Mouse (Mus musculus) heart, adult 18-20 months (tissue): Measurements from ENCODE around the gene Tex35. TPM values are rescaled to one million over a fixed set of nuclear protein-coding genes. Genes with fewer than 3 reads are reported as not detected.

Experiments used
- DNase-seq, 2 experiments: peaks; one replicate each; pipeline ENCODE4 v3.0.0; 2021 to 2022; ENCODE audit warnings: mixed read lengths in 1 of 2
- long read RNA-seq, 2 experiments: library from polyadenylated mRNA; stranded (forward); transcript quantifications; one replicate each; pipeline ENCODE4 v2.0.0; 2021
- total RNA-seq, 2 experiments: library from RNA; stranded (reverse); gene quantifications; 2 replicates each; pipeline ENCODE4 v1.2.3; 2021

Tex35 gene
- not detected for total RNA-seq
- long read RNA-seq, experiment 1: 0 reads
- long read RNA-seq, experiment 2: 0 reads

DNA sequence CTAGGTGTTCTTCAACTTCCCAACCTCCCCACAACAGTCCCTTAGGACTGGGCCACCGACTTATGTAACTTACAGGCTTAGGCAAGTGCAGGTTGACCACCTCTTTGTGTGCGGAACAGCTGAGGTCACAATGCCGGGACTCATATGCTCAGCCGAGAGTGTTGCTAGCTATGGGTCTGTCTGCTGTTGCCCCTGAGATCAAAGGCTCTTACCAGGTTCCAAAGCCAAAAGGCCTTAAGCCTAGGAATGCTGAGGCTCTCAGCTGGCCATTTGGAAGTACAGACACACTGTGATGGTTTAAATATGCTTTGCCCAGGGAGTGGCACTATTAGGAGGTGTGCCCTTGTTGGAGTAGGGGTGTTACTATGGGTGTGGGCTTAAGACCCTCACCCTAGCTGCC lies at the start of gene Tex35:
TSS of gene Tex35 (minus strand) at position 101 of the 400 bp plus-strand sequence.
- no peak for DNase-seq

DNA sequence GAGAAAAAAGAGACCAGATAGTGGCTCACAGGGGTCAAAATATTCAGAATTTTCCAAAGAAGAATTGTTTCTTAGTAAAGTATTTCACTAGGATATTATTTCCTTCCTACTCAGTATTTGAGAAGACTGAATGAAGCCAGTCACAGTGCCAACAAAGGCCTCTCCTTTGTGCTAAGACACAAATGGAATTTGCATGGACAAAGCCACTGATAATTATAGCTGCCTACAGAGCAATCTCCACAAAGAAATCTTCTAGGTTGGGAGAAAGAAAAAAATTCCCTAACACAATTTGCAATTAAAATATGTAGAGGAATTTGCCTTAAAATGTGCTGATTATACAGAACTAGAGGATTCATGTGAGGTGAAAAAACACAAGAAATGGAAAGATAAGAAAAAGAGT lies 45.3 kb upstream of the Tex35 start:
- no peak for DNase-seq

- DNase-seq: no peak
Observed at GRCm38 (mm10) chr1:157150107-157150506, 41.6 kb upstream of the Tex35 start.

DNA sequence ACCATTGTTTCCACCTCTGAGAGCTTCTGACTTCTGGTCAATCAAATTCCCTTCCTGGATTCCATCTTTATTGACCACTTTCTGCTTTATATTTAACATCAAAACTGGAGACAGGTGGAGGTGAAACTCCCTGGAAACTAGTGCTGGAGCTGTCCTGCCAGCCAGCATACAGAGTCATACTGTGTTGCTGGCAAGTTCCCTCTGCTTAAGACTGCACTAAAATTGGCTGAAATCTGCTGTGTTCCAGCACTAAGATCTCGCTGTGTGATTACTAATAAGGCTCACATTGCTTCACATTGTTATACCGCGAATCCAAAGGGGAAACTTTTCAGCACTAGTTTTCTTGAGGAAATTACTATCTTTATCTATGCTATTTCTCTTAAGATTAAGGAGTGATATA lies 36.1 kb upstream of the Tex35 start:
- no peak for DNase-seq

- no peak for DNase-seq
Observed at GRCm38 (mm10) chr1:157143326-157143932, 34.9 kb upstream of the Tex35 start.

DNA sequence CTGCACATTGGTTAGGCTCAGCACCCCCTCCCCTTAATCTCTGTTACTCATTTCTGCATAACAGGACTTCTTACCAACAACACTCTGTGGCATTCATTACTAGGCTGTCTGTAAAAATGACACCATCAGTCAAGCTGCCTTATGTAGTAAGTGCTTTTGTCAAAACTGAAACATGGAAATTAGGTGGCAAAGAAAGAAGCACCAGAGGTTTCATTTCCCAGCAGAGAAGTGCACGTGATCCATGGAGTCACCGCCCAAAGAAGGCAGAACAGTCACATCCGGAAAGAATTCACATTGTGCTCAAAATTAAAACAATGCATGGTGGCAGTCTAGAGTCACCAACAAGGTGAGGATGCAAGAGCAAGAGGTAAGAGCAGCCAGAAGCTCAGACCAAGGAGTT lies 32.5 kb upstream of the Tex35 start:
- DNase-seq: peak in 1 of 2 experiments; percentile 18

DNA sequence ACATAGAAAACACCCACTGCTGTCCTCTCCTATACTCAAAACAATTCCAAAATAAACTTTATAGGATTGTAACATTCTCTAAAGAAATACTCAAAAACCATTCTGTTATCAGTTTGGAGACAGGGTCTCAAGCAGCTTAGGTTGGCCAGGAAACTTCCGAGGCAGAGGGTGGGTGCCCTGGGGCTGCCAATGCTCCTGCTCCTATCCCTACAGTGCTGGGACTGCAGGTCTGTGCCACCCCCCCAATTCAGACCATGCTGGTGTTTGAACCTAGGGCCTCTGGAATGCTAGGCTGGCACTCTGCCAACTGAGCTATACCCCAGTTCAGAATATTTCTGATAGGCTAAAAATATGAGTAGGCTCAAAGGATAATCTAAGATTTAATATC lies 29.4 kb upstream of the Tex35 start:
- no peak for DNase-seq

- peak in 1 of 2 experiments; percentile 10 for DNase-seq
Observed at GRCm38 (mm10) chr1:157137132-157137853, 28.8 kb upstream of the Tex35 start.

- peak; percentile 54 to 70 for DNase-seq
Observed at GRCm38 (mm10) chr1:157128219-157128618, 19.7 kb upstream of the Tex35 start.

- DNase-seq: no peak
Observed at GRCm38 (mm10) chr1:157123836-157124235, 15.4 kb upstream of the Tex35 start.

DNA sequence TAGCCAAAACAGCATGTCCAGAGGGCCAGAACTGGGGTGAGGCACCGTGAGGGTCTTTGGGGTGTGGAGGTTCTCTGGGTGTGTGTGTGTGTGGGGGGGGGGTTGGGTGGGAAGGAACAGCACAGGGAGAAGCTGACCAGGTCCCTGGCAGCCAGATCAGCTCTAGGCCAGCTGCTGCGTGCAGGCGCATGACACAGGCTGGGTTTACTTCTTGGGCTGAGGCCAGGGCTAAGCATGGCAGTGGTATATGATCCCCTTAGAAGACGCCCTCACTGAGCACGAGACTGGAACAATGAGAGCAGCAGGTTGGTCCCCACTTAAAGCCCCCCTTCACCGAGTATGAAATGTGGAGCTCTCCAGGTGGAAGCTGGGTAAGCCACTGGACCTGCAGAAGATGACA lies 10.7 kb upstream of the Tex35 start:
- no peak for DNase-seq

DNA sequence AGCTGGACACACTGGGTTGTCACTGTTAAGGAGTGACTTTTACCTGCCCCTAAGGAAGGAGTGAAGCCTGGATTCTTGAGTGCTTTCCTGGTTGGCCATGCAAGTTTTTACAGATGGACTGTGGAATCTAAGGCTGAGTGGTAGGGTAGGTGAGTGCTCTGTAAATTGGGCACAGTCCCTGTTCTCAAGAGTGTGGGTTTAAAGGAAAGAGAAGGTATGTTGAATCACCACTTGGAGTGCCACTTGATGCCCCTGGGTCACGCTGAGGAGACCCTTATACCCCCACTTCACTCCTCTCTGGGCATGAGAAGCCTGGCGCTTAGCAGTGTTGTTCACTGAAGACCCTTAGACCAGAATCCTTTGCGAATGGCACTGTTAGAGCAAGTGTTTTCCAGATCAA lies 9.0 kb upstream of the Tex35 start:
- DNase-seq: no peak

- DNase-seq: no peak
Observed at GRCm38 (mm10) chr1:157114492-157114891, 6.0 kb upstream of the Tex35 start.

- no peak for DNase-seq
Observed at GRCm38 (mm10) chr1:157110287-157110835, 1.9 kb upstream of the Tex35 start.

DNA sequence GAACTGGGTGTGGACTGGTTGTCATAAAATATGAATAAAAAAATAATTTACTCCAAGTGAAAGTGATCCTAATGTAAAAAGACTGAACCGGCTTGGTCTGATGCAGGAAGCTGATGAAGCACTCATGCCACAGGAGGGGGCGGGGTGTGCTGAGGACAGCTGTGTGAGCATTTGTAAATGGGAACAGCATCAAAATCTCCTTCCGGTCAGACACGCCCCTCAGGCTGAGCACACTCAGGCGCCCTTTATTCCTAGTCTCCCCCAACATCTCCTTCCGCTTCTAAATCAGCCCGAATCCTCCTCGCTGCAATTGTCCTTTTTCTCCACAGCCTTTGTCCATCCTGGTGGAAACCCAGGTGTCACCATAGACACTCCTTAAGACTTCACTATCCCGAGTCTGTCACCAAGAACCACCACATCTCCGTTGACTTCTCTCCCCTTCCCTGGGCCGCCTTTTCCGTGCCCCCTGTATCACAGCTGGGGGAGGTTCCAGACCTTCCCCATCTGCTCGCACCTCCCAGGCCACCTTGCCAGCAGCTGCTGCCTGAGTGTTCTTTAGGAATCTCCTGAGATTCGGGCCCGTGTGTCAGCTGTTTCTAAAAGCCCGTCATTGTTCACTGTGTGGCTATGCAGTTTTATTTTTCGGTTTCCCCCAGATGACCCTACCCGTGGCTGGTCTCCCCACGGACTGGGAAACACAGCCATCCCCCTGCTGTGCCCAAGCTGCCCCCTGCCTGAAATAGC lies 7.2 kb downstream of the Tex35 start:
- DNase-seq: peak; percentile 55 to 73

DNA sequence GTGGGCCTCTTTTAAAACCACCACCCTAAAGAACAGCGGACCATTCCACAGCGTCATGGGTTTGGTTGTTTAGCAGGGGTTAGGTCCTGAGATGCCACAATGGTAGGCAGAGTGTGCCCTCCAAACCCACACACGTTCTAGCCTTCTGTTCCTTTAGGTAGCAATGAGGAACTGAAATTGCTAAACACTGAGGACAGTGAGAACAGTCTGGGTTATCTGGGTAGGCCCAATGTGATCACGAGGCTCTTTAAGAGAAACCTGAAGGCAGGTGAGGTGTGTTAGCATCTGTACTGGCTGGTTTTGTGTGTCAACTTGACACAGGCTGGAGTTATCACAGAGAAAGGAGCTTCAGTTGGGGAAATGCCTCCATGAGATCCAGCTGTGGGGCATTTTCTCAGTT lies 12.9 kb downstream of the Tex35 start:
- no peak for DNase-seq

GRCm38 (mm10) chr1:157092622-157093021 lies 15.9 kb downstream of the Tex35 start:
- DNase-seq: peak; percentile 36 to 48

- DNase-seq: no peak
Observed at GRCm38 (mm10) chr1:157092140-157092539, 16.3 kb downstream of the Tex35 start.

GRCm38 (mm10) chr1:157090835-157091234 lies 17.6 kb downstream of the Tex35 start:
- DNase-seq: no peak

DNA sequence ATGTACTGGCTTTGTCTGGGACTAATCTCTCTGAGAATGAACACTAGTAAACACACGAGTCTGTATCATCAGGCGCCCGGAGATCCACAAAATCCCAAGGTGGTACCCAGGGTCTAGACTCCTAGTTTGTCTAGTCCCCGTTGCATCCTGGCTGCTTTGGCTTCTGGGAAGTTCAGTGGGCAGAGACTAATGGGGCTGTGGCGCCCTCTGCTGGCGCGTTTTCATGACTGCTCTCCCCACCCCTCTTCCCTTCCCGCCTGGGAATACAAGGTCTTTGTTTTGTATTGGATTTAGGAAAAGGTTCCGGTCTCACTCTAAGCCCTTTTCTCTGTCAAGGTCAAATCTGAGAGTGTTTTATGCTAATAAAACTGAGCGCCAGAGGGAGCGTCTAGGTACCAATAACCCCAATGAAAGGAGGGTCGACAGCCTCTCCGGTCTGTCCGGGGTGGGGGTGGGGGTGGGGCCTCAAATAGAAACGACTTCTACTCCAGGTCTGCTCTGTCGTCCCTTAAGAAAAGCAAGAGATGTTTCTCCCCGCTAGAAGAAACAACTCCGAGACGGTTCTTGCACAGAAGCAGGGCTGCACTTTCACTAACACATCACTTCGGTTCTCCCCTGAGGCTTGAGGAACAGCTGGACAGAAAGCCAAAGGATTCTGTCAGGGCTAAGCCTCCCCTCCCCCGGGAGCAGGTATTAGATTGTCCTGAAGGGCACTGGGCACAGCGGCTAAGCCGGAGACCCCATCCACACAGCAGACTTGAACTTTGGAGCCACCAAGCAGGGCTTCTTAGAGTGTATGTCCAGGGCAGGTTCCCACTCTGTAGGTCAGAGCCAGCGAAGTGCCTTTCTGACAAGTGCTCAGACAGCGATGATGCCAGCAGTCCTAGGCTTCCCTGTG lies 22.1 kb downstream of the Tex35 start:
- DNase-seq: peak; percentile 47 to 76

DNA sequence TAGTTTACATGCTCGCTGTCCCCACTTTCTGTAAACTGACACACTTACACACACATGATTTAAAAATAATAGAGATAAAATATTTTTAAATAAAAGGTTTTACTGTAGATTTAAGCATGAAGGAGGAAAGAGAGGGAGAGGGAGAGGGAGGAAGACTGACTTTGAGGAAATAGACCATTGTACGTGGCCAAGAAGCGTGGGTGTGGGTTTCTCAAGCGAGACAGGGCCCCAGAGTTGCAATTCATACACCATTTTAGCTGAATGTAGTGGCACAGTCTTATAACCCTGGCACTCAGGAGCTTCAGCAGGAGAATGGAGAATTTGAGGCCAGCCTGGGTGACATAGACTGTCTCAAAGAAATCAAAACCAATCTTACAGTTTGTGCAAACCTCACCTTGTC lies 25.5 kb downstream of the Tex35 start:
- no peak for DNase-seq

- no peak for DNase-seq
Observed at GRCm38 (mm10) chr1:157081999-157082398, 26.5 kb downstream of the Tex35 start.
